Mouse (Mus musculus) spleen, adult 18-20 months (tissue): ENCODE results near the gene Kcnip1.

Experiments
- DNase-seq, 2 experiments: peaks; one replicate each; pipeline ENCODE4 v3.0.0; 2022; ENCODE audit warnings: mixed read lengths in 2 of 2

Kcnip1 gene

GRCm38 (mm10) chr11:33992938-33993337, at the start of gene Kcnip1:
Kcnip1 (minus strand) TSS chr11:33993152.
- DNase-seq = no peak

DNA sequence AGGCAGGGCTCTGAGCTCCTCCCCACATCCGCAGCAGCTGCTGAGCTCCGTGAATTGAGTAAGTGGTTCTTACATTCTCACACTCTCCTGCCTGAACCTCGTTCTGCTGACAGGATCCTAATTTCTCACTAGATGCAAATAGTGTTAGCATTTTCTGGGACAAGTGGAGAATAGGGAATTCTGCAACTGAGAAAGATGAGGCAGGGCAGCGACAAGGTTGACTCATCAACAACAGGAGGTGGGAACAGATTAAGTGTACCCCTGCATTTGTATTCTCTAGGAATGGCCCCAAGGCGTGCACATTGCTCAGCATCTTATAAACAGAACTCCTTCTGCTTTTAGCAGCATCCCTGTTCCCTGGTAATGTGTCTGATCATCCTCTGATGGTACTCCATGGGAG, 47.1 kb upstream of the Kcnip1 start:
- no peak for DNase-seq

DNA sequence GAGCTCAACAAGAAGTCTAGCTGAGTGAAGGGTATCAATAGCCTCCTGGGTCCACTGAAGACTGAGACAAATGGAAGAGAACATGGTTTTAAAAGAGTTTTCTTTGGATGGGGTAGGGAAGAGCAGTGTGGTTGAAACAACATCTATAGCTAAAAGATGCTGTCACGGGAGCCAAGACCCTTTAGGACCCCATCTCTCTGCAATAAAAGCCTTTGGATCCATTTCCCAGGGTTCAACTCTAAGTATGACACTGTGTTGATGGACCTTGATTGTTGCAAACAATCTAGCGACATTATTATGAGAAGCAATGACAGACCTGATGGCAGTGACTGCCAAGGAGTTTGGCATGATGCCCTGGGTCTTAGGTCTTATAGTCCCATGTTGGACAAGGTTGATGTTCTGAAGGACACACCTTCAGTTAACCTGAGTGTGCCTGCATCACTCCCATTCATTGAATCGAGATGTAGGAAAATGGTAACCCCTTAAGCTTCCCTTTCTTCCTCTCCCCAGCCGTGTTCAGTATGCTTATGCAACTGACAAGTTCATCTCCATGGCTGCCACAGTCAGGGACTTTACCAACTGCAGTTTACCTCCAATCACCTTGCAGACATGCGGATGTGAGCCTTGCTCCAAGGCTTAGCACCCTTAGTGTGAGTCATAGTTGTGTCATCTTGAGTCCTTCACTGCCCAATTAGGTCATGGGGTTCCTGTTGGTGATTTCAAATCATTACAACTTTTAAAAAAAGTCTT, 43.1 kb upstream of the Kcnip1 start:
- DNase-seq = no peak

DNA sequence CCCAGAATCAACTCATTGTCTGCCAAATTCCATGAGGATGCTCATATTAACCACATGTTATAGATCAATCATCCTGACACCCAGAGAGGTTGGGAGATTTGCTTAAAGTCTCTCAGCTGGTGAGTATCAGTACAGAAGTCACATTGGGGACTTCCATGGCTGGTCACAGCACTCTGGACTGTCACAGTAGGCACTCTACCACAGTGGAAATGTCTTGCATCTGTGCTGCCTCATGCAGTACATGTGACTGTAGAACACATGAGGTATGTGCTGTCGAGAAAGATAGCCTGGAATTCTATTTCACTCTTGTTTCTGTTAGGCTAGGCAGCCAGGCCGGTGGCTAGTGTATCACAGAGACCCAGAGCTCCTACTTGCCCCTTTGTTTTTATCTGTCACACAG, 41.8 kb upstream of the Kcnip1 start:
- DNase-seq = no peak

GRCm38 (mm10) chr11:34034008-34034505, 41.1 kb upstream of the Kcnip1 start:
- no peak for DNase-seq

DNA sequence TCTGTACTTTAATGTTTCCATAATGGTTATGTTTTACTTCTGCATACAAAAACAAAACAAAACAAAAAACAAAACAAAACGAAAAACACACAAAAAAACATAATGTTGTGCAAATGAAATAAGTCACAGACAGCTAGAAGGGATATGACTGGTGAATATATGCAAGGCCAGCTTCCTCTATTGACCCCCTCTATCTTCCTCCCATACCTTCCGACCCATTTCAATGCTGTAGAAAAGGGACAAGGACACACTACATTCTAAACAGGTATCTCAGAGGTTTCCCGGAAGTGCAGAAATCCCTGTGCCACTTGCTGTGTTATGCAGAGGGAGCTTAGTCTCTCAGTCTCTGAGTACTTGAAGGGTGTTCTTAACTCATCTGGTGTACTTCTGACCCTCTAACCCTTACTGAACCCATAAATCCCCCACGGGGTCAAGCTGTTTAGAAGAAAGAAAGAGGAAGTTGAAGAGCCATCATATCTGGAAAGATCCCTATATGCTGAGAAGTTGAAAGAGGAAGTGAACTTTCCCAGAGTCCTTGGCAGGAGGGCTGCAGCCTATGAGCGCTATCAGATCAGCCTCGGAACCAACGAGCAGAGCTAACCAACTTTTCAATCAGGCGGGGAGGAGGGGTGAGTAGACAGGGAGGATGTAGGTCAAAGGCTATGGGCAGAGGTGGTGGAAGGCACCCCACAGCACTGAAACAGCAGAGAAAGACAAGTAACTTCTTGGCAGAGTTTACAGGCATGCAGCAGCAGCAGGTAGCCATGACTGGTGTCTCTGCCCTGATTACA, 38.3 kb upstream of the Kcnip1 start:
- peak in 1 of 2 experiments; percentile 46 for DNase-seq

GRCm38 (mm10) chr11:34029658-34030057, 36.7 kb upstream of the Kcnip1 start:
- DNase-seq = no peak

DNA sequence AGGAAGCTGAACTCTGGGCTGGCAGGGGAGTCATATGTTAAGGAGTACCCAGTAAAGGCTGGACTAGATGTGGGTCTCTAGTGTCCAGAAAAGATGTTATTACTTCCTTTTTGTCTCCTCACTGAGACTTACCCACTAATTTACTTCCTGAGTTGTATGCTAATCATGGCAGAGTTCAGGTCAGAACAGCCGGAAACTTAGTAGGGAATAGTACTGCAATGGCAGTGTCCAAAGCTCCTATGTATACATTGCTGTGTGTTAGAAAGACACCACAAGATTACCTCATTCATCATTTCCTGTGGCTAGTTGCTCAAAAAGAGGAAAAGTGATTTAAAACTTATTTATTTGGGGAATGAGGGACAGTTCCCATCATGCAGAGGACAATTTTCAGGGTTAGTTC, 32.1 kb upstream of the Kcnip1 start:
- DNase-seq = no peak

DNA sequence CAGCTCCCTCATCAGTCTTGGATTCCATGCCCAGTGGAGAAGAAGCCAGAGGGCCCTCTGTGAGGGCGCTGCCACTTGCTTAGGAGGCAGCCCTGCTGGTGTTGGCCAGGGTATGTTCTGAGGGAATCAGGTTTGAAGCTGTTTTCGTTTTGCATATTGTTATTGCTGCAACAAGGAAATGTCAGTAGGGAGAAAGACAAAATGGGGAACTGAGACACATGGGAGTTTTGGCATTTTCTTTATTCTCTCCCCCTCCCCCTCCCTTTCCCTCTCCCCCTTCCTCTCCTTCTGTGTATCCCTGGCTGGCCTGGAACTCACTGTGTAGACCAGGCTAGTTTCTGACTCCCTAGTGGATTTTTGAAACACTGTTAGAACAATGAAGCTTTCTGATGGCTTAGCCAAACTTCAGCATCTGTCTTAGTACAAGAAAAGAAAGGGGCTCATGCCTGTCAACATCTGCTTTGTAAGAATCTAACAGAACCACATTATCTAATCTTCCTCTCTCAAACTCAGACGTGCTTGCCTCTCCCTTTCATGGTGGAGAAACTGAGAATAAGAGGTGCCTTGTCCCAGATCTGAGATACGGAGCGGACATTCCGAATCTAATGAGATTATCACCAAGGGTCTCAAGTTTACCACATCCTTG, 19.2 kb upstream of the Kcnip1 start:
- DNase-seq = no peak

DNA sequence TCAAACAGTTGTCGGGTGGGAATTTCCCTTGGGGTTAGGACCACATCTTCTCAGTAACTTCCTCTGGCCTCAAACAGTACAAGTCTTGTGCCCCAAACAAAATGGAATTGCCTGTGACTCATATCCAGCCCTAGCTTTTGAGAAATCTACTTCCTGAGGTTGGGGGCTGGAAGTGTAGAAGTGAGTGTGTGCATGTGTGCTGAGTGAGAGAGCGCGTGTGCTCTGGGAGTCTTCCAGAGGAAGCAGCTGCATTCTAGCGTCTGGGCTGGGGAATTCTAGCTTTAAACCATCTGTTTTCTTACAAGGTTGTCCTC, 17.9 kb upstream of the Kcnip1 start:
- DNase-seq = no peak

- no peak for DNase-seq
These were observed 17.3 kb upstream of the Kcnip1 start for GRCm38 (mm10) chr11:34010133-34010858.

DNA sequence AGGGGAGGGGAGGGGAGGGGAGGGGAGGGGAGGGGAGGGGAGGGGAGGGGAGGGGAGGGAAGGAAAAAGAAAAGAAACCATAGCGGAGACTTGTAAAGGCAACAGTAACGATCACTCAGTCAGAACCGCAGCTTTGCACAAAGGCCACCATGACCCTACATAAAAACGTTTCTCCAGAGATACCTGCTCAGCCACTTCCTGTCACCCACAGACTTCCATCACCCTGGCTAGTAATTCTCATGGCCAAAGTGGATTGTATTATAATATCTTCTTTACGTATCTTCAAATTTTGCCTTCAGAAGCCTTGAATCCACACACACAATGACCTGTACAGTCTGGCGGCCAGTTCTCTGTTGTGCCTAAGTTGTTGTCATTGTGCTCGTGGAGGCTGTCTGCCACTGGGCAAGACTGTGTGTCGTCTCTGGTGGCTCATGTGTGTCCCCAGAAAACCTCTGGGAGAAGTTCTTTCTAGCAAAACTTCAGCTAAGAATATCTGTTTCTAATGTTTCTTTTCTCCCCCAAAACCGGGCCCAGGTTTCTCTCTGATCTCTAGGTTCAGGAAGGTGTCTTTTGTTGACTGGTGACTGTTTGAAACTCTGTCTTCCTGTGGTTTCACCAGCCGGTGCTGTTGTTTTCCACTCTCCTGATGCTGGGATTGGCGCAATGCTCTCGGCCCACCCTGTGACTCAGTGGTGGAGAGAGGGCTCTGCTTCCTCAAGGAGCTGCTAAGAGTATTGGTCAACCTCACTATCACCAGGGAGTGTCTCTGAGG, 16.6 kb upstream of the Kcnip1 start:
- peak in 1 of 2 experiments; percentile 6 for DNase-seq

- DNase-seq = peak; percentile 40 to 66
These were observed 15.8 kb upstream of the Kcnip1 start for GRCm38 (mm10) chr11:34008702-34009101.

- peak; percentile 38 to 47 for DNase-seq
These were observed 15.3 kb upstream of the Kcnip1 start for GRCm38 (mm10) chr11:34008214-34008613.

DNA sequence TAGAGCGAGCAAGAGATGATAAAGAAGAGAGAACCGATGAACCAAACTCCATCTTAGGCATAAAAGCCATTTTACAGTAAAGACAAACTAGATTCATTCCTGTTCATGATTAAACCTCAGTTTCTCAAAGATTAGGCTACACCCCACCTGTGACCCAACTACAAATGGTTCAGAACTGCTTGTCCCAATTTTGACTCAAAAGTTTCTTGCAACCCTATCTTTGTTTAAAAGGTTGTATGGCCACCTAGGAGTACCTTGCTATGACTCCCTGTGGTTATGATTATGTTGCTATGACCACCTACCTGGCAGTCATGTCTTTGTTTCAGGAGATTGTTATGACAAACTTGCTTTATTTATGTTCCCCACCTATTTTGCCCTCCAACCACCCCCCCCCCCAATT, 14.7 kb upstream of the Kcnip1 start:
- no peak for DNase-seq

DNA sequence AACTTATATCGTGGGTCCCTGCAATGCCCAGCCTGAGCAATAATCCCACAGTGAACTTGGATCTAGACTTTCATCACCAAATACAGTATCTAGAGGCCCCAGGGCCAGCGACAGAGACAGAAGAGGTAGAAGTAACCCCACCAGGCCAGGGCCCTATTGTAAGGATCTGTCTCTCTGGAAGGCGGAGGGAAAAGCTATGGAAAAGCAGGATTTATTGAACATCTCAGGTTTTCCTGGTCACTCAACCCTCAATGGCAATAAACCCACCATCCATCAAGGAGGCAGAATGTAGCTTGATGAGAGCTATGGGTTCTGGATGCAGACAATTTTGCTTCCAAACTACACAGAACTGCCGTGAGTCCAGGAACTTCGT, 9.6 kb upstream of the Kcnip1 start:
- no peak for DNase-seq

GRCm38 (mm10) chr11:34001938-34002592, 9.1 kb upstream of the Kcnip1 start:
- peak in 1 of 2 experiments; percentile 67 for DNase-seq

GRCm38 (mm10) chr11:34000416-34000815, 7.5 kb upstream of the Kcnip1 start:
- DNase-seq = no peak

GRCm38 (mm10) chr11:33998244-33998643, 5.3 kb upstream of the Kcnip1 start:
- no peak for DNase-seq

DNA sequence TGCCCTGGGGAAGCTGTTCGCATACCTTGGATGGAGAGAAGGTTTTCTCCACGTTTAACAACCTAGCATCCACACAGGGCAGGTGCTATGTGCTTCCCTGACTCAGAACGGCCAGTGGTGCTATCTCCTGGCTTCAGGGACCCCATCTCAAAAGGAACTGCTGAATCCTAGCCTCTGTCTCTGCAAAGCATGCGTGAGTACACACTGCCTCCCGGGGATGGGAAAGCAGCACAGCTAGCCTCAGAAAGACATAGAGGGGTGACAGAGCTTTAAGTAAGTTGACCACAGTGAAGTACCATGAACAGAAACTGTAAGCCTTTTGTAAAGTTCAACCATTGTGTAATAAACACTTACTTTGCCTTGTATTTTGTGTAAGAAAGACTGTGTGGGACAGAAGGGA, 544 bp upstream of the Kcnip1 start:
- no peak for DNase-seq

DNA sequence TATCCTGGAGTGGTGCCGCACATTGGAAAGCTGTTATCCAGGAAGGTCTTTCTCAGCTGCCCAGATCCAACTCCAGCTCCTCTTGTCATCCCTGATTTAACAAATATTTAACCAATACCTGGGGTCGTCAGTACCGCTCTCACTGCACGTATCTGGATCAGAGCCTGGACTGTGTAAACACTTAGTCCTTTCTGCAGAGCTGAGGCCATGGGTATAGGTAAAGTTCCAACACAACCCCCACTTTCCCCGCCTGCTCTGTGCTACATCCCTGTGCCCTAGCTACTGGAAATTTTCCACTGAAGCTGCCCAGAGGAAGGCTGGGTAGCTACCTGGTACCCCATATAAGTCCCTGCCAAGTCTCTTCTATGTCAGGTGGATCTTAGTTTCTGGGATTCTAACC, 3.0 kb downstream of the Kcnip1 start:
- no peak for DNase-seq

- no peak for DNase-seq
These were observed 6.4 kb downstream of the Kcnip1 start for GRCm38 (mm10) chr11:33986525-33986924.
